Mouse (Mus musculus) frontal cortex, postnatal 36 days (tissue): ENCODE results near the gene Fastkd5.
"Not testable (repeated sequence)": the region's sequence is repeated elsewhere in the genome, so short reads cannot be mapped to it uniquely, and the experiment has no call there.

ENCODE experiments used
- DNase-seq, 2 experiments: peaks; one replicate each; pipeline ENCODE4 v3.0.0; 2022; ENCODE audit warnings: low spot score in 2 of 2

Gene Fastkd5

DNA sequence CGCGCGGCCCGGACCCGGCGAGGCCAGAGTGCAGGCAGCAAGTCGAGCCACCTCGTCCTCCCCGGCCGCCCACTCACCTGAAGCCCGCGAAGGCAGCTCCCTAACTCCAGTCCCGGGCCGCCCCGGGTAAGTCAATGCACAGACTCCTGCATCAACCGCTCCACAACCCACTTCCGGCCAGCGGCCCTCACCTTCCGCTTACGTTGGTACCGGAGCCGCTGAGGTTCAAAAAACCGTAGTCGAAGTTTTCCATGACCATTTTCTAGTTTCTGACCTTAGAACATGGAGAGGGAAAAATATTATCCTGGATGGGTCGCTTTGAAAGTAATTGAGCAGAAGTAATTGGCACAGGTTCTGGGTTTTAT, at the start of gene Fastkd5, which contains the start of gene Ubox5:
Gene Fastkd5 (minus strand): TSS at position 189 of the 365 bp plus-strand sequence.
Gene Ubox5 (minus strand): TSS at position 200 of the 365 bp plus-strand sequence.
- peak; percentile 92 to 93 for DNase-seq

DNA sequence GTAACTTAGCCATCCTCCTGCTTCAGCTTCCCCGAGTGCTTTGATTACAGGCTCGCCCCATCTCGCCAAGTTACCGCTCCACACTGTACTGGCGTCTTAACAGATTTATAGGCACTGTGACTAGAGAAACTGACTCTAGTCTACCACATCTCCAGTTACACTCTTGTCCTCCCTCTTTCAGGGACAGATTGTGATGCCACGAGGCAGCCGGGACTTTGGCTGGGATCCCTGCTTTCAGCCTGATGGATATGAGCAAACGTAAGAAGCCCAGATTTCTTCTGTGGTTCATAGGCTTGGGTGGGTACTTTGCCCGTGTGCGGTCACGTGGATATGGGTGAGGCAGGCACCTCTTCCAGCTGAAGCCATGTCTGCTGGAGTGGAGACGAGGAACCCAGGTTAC, 49.3 kb upstream of the Fastkd5 start:
- DNase-seq, result no peak

DNA sequence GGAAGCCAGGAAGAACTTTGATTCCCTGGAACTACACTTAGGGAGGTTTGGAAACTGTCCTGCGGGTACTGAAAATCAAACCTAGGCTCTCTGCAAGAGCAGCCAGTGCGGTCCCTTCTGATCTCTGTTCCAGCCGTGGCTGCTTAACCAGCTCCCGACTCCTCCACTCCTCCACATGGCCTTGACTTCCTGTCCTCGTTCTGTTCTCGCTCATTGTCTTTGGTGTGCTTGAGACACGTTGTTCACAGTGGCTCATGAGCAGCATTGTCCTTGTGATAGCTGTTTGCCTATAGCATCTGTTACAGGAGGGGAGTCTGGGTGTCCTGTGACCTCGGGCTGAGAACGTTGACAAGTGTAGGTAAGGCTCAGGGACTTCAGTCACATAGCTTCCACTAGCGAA, 47.4 kb upstream of the Fastkd5 start:
- no peak for DNase-seq

DNA sequence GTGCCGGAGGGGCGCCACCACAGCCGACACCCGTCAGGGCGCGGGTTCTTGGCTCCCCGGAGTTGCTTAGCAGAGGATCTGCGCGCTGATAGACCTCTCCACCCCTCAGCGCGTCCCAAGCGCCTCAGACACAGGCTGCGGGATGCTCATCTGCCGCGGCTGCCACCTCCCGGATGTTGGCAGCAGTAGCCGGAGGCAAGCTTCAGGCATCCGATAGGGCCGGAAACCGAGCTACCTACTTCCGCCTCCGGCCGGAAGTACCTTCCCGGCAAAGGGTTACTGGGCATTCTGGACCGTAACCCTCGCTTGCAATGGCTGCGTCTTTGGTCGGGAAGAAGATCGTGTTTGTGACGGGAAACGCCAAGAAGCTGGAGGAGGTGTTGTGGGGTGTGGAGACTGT, 37.7 kb upstream of the Fastkd5 start, which contains the start of gene Itpa:
Gene Itpa (plus strand): TSS at position 52 of the 400 bp plus-strand sequence.
- DNase-seq, result peak; percentile 84 to 90

DNA sequence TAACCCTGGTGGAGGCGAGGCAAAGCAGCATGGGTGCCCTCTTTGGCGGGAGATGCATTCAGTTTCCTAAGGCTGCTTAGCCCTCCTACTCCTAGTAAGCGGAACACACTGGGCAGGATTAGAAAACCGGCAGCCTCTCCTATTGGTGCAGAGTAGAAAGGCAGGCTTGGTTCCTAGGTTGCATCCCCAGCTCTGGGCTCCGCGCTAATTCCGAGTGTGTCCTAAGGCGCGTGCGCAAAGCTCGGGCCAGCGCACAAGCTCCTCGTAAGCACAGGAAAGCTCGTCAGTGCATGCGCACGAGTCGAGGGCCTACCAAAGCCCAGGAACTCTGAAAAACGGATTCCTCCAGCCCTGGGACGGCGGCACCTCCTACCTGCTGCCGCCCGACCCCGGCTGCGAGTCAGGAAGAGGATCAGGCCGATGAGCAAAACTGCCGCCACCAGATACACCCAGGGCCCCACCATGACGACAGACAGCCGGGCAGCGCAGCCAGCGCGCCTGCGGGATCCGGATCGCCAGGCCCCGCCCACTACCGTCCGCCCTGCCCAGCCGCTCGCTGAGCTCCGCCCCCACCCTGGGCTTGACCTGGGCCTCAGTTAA, 34.4 kb upstream of the Fastkd5 start, which contains the start of gene Ddrgk1:
Gene Ddrgk1 (minus strand): TSS at position 558 of the 600 bp plus-strand sequence.
- DNase-seq, result peak; percentile 96

DNA sequence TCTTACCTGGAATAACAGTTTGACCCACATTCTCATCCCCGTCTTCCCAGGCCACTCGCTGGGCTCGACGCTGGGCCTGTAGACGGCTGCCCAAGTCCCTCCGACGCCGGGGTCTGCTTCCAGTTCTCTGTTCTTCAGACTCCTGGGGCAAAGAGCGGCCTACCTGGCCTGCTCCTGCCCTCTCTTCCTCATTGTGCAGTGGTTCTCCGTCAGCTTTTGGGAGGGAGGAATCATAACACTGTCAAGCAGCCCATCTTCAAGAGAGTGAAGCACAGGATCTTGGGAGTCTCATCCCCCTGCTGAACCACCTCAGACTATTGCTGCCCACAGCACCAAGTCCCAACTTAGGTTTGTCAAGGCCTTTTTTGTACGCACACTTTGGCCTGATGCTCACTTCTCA, 33.5 kb upstream of the Fastkd5 start:
- DNase-seq, result no peak

DNA sequence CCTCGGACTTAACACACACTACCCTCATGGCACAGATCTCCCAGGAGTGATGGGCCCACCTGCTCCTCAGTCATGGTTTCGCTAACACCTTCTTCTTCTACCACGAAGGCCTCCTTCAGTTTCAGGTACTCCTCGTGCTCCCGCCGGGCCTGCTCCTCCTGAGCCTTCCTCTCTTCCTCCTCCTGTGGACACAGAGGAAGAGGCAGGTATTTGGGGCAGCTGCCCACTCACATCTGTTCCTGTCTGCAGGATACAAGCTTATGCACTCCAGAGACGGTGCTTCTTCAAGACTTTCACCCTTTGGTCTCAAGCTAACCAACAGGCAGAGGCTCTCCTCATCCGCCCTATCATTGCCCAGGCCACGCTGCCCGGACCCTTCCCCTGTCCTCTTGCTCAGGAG, 28.7 kb upstream of the Fastkd5 start:
- no peak for DNase-seq

DNA sequence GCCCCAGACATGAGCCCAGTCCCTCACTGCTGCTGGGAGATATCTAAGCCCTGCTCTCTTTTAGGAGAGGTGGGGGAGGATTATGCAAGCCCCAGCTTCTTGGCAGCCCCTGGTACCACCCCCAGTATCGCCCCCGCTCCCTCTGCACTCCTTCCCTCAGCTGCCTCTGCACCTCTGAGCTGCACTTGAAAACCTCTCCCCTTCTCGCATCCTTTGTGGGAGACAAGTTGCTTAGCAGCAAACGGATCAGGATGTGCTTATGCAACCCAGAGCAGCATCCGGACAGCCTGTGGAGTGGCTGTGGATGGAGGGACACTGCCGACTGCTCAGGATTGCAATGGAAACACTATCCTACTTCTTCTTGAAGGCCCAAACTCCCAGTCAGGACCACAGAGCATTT, 27.7 kb upstream of the Fastkd5 start:
- DNase-seq, result peak; percentile 88

DNA sequence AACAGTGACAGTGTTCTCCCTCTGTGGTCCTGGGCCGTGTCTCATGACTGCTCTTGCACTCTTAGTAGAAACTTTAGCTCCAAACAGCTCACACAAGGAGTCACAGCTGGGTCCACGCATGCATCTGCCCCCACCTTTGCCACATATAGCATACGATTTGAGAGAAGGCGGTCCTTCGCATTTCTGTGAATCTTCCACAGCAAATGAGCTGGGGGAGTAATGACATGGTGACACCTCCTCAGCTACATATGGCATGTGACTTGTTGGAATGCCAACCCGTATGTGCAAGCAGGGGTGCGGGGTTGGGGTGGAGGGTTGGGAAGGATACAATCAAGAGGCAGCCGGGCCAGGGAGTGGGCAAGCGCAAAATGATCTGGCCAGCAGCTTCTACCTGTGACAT, 26.7 kb upstream of the Fastkd5 start:
- DNase-seq, result peak; percentile 69 to 83

DNA sequence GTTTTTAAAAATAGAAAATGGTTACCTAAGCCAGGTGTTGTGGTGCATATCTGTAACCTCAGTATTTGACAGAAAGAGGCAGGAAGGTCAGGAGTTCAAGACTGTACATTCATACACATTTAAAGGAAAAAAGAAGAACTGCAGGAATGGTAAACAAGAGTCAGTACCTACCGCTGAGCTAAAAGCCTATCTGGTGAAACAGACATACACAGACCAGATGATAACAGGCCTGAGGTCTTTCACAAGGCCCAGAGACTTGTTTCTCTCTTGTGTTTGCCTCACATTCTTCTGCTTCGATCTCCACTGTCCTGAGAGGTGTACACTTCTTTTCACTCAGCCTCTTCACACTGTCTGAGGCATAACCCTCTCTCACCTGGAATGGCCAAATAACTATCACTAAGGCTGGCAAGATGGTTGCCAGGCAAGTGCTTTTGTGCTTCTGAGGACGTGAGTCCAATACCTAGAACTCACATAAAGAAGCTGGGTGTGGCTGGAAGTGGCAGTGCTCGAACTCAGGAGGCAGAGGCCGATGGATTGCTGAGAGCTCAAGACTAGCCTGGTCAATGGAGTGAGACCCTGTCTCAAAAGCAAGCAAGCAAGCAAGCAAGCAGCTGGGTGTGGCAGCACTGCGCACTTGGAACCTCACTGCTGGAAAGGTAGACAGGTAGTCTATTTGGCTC, 26.0 kb upstream of the Fastkd5 start:
- DNase-seq, result no peak

DNA sequence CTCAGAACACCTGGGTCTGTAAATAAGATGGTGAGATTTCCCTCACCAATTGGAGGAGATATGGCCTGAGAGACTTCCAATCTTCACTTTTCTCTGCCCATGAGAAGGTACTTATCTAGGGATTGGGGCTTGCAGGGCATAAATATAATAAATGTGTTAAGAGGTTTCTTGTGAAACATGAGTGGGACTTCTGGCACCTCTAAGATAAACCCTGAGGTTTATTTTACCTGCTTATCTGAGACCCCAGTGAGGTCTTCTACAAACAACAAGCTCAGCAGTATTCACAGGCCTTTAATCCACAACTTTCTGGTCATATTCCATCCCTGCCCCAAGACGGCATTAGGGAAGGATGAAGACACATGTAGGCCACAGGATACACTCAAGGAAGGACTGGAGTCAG, 23.9 kb upstream of the Fastkd5 start:
- no peak for DNase-seq

DNA sequence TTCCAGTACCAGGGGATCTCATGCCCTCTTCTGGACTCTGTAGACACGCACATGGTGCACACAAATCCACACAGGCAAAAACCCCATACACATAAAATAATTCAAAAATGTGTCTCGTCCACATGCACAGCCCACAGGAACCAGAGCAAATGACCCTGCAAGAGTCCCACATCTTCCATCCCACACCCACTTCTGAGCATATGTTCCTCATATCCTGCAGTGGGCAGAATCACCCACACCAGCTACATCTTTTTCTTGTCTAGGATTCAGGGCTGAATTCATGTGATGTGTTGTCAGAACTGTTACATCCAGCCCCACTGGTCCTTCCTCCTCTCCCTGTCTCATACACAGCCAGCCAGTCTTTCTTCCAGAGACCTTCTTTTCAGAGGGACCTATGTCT, 23.5 kb upstream of the Fastkd5 start:
- DNase-seq, result peak in 1 of 2 experiments; percentile 65

DNA sequence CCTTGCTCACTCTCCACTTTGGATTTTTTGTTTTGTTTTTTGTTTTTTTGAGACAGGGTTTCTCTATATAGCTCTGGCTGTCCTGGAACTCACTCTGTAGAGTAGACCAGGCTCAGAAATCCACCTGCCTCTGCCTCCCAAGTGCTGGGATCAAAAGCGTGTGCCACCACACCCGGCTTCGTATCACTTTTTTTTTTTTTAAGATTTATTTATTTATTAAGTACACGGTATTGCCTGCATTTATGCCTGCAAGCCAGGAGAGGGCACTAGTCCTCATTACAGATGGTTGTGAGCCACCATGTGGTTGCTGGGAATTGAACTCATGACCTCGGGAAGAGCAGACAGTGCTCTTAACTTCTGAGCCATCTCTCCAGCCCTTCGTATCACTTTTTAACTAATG, 19.2 kb upstream of the Fastkd5 start:
- DNase-seq, result not testable (repeated sequence)

DNA sequence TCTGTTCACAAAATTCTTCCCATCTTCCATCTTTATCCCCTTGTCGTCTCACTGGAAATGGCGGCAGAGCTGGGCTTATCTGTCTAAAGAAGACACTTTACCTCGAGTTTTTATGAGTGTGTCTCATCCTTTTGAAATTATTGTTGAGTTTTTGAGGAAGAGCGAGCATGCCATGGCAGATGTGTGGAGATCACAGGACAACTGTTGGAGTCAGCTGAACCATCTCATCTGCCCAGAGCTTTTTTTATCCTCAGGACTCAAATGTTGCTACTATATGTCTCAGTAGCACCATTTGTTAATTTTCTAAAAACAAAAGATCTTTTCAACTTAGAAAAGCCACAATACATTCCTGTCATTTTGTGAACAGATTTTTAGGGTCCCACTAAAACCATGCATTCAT, 15.4 kb upstream of the Fastkd5 start:
- DNase-seq, result no peak

DNA sequence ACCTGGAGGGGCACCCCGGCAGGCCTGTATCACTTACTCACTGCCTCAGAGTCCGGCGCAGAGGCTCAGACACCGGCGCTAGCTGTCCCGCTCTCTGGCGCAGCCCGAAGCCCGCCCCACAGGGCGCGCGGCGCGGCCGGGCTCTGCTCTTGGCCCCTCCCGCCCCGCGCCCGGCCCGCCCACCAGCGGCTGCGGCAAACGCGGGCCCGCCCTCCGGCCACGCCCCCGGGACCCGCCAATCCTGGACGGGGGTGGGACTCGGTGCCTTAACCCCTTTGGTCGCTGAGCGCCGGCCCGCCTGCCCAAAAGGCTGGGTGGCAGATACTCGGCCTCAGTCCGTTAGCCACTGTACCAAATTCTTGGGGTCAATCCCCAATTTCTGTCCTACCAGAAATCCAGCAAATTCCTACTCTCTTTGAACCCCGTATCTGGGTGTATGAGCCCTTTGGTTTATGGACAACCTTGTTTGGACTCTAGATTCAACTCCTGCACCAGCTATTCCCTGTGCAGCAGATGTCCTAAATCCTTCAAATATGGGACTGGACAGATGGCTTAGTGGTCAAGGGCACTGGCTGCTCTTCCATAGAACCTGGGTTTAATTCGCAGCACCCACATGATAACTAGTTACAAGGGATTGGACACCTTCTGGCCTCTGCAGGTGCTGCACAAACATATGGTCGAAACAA, 13.0 kb upstream of the Fastkd5 start, which contains the start of gene Lzts3:
Gene Lzts3 (minus strand): TSS at position 120 of the 686 bp plus-strand sequence.
- DNase-seq, result peak; percentile 88

DNA sequence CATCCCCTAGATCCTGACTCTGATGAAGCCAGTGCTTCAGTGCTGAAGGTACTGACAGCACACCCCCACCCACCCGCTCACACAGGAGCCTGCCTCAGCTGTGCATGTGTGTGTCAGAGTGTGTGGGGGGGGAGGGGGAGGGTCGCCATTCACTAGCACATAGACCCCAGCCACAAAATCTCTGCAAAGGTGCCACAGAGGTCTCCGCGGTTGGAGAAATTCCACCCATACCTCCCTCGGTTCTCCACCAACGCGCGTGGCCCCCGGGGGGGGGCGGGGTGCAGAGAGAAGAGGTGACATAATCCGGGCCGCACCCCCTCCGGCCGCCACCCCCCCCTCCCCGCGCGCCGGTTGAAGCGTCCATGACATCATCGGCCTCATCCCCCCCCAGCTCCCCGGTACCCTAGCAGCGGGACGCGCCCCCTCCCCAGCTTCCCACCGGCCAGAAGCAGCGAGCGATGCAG, 12.4 kb upstream of the Fastkd5 start:
- no peak for DNase-seq

DNA sequence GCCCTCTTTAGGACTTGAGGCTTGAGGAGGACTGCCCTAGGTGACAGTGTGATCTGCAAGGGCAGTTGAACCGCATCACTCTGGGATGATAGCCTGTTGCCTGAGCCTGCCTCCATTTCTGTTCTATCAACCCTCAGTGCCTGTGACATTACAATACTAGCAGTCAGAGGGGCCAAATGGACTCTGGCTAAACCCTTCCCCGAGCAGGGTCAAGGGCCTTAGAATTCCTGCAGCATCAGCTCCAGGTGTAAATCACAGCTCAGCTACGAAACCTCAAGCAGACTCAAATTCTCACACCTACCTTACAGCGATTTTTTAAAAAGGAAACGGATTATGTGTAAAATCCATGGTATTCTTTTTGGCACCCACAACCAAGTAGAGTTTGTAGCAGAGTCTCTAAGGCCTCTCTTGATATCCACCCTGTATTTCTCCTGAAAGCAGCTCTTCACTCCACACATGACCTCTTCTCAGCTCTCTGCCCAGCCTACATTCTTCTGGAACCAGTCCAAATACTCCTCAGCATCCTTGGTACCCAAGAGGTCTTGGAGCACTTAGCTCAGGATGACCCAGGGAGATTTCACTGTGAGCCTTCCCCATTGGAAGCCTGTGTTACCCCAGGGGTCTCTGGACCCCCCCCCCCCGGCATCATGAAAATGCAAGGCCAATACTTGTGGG, 11.7 kb upstream of the Fastkd5 start:
- no peak for DNase-seq

DNA sequence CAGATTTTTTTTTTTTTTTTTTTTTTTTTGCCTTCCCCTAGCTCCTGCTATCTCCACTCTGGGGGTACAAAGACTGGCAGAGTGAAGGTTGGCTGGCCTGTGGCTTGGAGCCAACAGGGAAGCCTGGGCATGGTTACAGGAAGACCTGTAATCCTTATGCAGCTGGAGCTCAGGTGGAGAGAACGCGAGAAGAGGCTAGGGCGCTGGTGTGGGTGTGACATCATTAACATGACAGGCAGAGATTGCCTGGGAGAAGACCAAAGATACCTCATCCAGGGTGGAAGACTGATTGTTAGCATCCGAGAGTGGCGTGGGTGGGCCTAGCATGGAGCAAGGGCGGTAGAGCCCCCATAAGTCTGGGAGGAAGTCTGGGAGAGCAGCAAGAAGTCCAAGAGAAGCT, 9.4 kb upstream of the Fastkd5 start:
- DNase-seq, result no peak

DNA sequence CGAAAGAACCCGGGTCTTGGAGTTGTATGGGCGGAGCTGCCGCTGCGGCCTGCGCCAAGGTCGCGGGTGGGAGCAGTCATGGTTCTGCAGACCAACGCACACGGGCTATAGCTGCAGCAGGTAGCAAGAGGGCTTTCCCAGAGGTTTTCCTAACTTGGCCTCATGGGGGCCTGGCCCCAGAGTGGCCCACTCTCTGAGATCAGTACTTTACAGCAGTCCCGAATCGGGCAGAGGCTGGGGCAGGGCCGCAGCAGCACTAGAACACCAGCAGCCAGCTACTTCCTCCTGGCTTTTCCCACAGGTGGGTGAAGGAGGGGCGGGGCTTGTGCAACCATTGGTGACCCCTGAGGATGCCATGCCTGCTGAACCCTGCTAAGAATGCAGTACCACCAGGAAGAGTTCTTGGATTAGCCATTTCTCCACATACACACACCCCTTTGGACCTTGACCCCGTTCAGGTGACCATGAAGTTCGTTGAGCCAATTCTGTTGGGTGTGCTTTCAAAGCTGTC, 8.3 kb upstream of the Fastkd5 start:
- DNase-seq, result no peak

DNA sequence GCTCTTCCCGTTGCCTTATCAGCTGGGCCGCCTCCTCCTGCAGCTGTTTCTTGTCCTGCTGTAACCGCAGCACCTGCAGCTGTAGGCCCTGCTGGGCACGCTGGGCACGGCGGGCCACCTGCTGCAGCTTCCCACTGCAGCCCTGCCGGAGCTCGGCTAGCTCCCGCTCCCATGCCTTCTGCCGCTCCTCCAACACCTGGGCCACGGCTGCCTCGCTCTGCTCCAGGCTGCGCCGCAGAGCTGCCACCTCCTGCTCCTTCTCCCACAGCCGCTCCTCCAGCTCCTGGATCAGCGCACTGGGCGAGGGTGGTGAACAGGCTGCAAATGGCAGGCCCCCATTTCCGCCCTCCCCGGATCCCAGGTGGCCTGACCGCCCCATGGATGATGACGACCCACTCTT, 6.0 kb upstream of the Fastkd5 start:
- DNase-seq, result no peak

DNA sequence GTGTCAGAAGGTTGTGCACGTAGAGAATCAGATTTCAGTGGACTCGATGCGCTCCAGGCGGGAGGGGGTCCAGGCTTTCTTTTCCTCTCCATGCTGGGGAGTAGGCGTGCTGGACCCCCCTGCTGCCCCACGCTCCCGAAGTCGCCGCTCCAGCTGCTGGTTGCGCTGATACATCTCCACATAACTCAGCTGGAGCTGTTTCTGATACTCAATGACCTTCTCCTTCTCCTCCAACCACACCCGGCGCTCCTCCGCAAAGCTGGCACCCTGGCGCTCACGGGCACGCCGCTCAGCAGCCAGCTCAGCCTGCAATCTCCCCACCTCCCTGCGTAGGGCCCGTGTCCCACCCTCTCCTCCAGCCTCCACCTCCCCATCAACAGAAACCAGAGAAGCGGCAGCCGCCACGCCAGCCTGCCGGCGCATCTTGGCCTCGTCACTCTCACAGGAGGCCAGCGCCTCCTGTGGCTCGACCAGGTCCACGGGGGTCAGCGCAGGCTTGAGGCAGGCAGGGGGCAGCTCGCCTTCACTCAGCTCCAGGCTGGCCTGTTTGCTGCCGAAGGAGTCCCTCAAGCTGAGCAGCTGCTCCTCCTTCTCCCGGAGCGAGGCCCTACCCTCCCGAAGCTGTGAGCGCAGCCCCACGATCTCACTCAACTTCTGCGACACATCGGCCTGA, 5.0 kb upstream of the Fastkd5 start:
- DNase-seq, result no peak
